Mouse (Mus musculus): Measurements from ENCODE around the gene Mia3.
A peak's percentile ranks its signal among the peaks of the same experiment; 100 is the strongest.
"Not testable (repeated sequence)": the region's sequence is repeated elsewhere in the genome, so short reads cannot be mapped to it uniquely, and the experiment has no call there.

Mia3 gene

GRCm38 (mm10) chr1:183369427-183370014 is at the start of gene Mia3:
TSS of gene Mia3 (minus strand) at chr1:183369553.
- DNase-seq (ENCODE audit: low spot score in 2 of 2): peak; percentile 96 to 98

DNA sequence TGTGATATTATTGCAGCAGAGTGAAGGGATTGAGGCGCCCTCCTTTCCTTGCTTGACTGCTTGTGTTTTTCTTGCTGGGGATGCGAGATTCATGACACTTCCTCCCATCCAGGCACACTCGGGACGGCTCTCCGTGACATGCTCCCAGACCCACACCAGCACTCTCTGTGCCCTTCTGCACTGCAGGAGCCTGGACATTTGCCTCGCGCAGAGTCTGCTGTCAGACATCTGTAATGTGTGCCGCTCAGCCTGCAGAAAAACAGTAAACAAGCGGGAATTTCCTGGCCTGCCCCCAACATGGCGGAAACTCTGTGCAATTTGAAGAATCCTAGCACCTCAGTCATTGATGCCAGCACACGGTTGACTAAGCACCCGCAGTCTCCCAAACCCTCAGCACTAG is 48.5 kb upstream of the Mia3 start, which contains the start of gene Hhipl2:
Gene Hhipl2 (plus strand): TSS at position 343 of the 400 bp plus-strand sequence.
- DNase-seq (ENCODE audit: low spot score in 2 of 2): no peak

- DNase-seq (ENCODE audit: low spot score in 2 of 2): no peak
Measured at GRCm38 (mm10) chr1:183414081-183414727, 44.9 kb upstream of the Mia3 start.

- DNase-seq (ENCODE audit: low spot score in 2 of 2): no peak
Measured at GRCm38 (mm10) chr1:183403396-183403795, 34.0 kb upstream of the Mia3 start.

DNA sequence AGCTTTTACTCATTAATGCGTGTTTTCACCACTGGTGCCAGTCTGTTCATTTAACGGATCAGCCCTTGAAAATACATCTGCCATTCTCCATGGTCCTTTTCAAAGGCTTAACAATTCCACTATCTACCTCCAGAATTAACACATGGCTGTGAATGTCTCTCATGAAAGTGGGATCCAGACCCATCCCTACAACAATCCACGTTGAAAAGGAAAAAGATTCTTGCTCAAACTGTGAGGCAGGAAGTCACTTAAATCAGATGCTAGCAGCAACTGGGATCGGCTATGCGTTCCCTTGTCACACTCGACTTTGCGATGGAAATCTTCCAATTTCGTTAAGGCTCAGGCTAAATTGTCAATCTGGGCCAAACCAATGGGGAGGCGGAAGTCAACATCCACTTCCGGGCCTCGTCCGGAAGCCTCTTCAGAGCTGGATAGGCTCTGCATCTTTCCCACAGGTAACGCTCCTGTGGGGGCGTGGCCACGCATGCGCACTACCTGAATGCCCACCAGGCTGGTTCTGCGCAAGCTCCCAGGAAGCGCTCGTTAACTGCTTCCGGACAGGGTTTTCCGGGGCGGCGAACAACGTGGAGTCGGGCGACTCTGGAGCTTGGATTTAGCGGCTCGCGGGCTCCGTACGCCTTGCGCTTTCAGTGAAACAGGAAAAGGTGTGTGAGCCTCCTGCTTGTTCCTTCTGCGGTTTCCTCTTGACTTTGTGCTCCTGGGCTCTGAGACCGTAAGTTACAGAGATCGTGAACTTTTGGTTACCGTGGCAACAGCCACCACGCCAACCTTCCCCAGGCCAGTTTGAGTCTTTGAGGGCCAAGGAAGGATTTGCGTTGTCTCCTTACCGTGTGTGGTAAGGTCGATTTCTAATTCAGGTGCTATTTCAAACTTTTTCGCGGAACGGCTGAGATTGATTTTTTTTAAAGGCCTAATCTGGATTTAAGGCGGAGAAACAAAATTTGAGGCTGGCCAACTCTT is 19.4 kb upstream of the Mia3 start, which contains the start of gene Taf1a:
Gene Taf1a (plus strand): TSS at position 556 of the 981 bp plus-strand sequence.
- DNase-seq (ENCODE audit: low spot score in 2 of 2): peak; percentile 90

GRCm38 (mm10) chr1:183387421-183387820 is 18.1 kb upstream of the Mia3 start:
- DNase-seq (ENCODE audit: low spot score in 2 of 2): not testable (repeated sequence)

GRCm38 (mm10) chr1:183382621-183383020 is 13.3 kb upstream of the Mia3 start:
- DNase-seq (ENCODE audit: low spot score in 2 of 2): no peak

DNA sequence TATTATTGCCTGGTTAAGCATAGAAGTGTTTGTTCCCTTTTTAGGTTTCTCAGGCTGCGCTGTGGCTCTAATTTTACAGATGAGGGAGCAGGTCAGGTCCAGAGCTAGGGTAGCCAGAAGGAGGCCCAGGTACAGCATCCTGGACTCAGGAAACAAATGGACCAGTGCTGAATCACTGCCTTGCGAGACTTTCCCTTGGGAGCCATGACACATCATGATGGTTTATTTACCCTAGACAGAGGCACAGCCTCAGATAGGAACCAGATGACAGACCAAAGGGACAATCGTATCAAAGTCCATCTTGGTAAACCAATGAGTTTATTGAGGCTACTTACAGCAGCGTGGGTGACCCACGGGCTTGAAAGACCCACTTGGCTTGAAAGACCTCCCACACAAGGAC is 12.5 kb upstream of the Mia3 start:
- DNase-seq (ENCODE audit: low spot score in 2 of 2): no peak

- DNase-seq (ENCODE audit: low spot score in 2 of 2): not testable (repeated sequence)
Measured at GRCm38 (mm10) chr1:183379376-183379775, 10.0 kb upstream of the Mia3 start.

GRCm38 (mm10) chr1:183378321-183378941 is 9.1 kb upstream of the Mia3 start:
- no peak for DNase-seq (ENCODE audit: low spot score in 2 of 2)

DNA sequence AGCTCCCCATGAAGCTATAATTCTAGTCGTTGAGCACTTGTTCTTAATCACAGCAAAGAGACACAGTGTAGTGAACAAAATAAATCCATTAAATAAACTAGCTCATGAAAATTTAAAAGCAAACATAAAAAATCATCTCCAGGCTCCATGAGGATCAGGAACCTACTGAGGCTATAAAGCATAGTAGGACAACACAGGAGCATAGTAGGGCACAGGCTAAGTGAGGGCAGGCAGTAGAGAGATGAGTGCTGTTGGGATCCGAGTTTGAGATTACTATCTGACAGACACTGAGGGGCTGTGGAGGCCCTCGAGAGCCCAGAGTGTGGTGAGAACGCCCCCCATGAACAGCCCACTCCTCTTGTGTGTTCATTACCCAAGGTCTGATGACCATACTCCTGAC is 7.7 kb upstream of the Mia3 start:
- no peak for DNase-seq (ENCODE audit: low spot score in 2 of 2)

DNA sequence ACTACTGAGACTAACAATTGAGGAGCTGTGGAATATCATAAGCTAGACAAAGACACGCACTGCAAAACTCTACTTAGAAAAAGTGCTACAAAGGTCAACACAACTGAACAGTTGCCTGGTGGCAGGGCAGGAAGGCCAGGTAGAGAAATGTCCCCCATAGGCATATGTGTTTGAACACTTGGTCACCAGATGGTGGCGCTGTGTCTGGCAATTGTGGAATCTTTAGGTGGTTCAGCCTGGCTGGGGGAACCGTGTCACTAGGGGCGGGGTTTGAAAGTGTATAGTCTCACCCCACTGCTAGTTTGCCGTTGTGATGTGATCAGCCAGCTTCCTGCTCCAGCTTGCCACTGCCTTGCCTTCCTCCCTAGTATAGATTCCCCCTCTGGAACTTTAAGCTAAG is 5.4 kb upstream of the Mia3 start:
- no peak for DNase-seq (ENCODE audit: low spot score in 2 of 2)

GRCm38 (mm10) chr1:183368601-183369400 is 552 bp downstream of the Mia3 start:
- peak in 1 of 2 experiments; percentile 33 for DNase-seq (ENCODE audit: low spot score in 2 of 2)

- DNase-seq (ENCODE audit: low spot score in 2 of 2): no peak
Measured at GRCm38 (mm10) chr1:183366361-183366760, 3.0 kb downstream of the Mia3 start.

DNA sequence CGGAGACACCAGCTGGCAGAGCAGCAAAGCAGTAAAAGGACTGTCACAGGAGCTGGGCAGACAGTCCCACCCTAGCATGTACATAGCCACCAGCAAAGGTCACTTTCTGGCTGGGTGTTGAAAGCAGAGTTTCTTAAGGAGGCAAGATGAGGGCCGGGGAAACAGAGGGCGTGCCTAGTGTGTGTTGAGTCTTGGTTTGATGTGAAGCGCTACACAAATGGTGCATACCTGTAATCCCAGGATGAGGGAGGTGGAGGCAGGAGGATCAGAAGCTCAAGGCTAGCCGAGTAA is 5.8 kb downstream of the Mia3 start:
- no peak for DNase-seq (ENCODE audit: low spot score in 2 of 2)

- DNase-seq (ENCODE audit: low spot score in 2 of 2): no peak
Measured at GRCm38 (mm10) chr1:183362729-183363576, 6.4 kb downstream of the Mia3 start.

DNA sequence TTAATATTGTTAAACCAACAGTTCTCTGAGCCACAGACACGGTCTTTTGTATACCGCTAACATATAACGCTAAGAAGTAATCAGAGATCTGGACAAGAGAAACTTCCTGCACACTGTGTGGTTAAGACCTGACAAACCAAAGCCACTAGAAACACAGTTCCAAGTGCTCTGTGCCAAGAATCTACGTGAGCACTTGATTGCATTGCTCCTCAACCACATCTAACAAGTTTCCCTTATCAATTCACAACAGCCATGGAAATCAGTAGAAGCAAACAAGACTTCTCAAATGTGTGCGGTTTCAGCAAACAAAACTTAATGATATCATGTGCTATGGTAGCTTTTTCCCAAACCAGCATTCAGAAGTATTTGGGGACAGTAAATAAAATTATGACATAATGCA is 7.1 kb downstream of the Mia3 start:
- no peak for DNase-seq (ENCODE audit: low spot score in 2 of 2)

GRCm38 (mm10) chr1:183358901-183359300 is 10.5 kb downstream of the Mia3 start:
- DNase-seq (ENCODE audit: low spot score in 2 of 2): no peak

GRCm38 (mm10) chr1:183349840-183350239 is 19.5 kb downstream of the Mia3 start:
- DNase-seq (ENCODE audit: low spot score in 2 of 2): peak; percentile 23 to 68

DNA sequence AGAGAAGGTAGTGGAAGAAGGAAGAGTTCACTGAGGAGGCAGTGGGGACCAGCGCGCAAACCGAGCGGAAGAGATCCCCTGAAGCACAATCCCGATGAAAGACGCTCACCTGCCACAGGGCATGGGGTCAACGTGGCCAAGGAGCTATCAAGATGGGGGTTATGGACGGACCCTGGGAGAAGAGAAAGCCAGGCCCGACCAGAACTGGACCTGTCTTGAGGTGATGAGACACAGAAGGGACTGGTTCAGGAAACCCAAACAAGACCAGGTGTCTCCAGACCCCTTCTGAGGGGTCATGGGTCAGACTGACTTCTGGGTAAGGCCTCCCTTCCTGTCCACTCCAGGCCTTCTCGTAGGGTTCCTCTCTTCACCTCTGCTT is 23.5 kb downstream of the Mia3 start:
- DNase-seq (ENCODE audit: low spot score in 2 of 2): no peak
